8 mouse cellular contexts compared by ENCODE assay signal in the genomic region with DNA sequence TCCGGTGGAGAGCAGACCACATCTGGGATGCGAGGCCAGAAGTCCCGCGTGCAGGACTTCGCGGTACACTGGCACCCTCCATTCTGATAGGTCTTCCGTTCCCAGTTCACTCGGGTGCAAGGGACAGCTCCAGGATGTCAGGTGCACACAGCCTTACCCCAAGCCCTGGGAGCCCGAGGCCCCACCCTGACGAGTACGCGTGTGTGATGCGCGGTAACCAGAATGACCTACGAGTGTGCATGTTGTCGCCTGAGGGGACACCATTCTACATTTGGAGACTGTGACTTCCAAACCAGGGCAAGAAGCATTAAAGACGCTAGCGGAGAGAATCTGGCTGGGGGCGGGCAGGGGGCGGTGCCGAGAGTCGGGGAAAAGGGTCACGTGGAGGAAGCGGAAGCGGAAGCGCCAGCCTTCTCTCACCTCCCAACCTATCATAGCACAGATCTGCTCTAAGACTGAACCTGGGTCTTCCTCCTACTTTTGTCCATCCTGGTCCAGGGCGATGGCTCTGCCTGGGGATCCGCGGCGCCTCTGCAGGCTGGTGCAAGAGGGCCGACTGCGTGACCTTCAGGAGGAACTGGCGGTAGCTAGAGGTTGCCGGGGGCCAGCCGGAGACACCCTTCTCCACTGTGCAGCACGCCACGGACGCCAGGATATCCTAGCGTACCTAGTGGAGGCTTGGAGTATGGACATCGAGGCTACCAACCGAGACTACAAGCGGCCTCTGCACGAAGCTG. TPM values are rescaled to one million over a fixed set of nuclear protein-coding genes. Genes with fewer than 3 reads are reported as not detected.
DNase-seq lines count a peak whose midpoint lies in the region; ATAC-seq and TF ChIP-seq lines count a peak whose summit lies in the region.

No protein-coding gene starts in this region.

- H3K27ac ChIP-seq in cortical plate, adult 2 months (ENCODE audit: insufficient read depth, low read length), result peak overlapping the region; percentile 95

- TF ChIP-seq CTCF in cortical plate, adult 2 months (IDR thresholded peaks at IDR 0.05; ENCODE audit: extremely low read depth, insufficient read depth, low read length), result no peak

- TF ChIP-seq POLR2A in cortical plate, adult 2 months (IDR thresholded peaks at IDR 0.05; ENCODE audit: extremely low read depth, insufficient read depth, low read length), result peak; percentile 69; the same call in 1 of the 2 replicates

- H3K4me1 ChIP-seq in cortical plate, adult 2 months (ENCODE audit: control insufficient read depth, insufficient read depth, low read length), result peaks cover 6% of the 10 kb centered on the region
- peaks cover 52% of the 10 kb centered on the region for H3K4me1 ChIP-seq in megakaryocyte, embryonic 14.5 days

- DNase-seq in gastrocnemius, adult 8-10 months (ENCODE audit: low spot score in 2 of 2), result peak; percentile 62 to 75
- peak; percentile 73 for DNase-seq in hindlimb bud, embryonic 11.5 days (ENCODE audit: extremely low spot score, low read depth, low spot score)
- peak; percentile 70 to 77 for DNase-seq in left cerebral cortex, adult 8-10 months (ENCODE audit: low spot score in 2 of 2)
- peak; percentile 90 to 91 for DNase-seq in right cerebral cortex, postnatal 10 days (ENCODE audit: low spot score in 2 of 2)
- peak; percentile 73 for DNase-seq in urinary bladder, postnatal 25 days (ENCODE audit: low spot score)

- peak overlapping the region; percentile 88 for H3K4me3 ChIP-seq in cortical plate, adult 2 months (ENCODE audit: insufficient read depth, low read length)
- H3K4me3 ChIP-seq in megakaryocyte, embryonic 14.5 days (replicated peaks), result peak overlapping the region; percentile 100

- H3K27me3 ChIP-seq in megakaryocyte, embryonic 14.5 days (replicated peaks), result no peaks in the 10 kb centered on the region

- ATAC-seq in activated CD4-positive, CD25-positive, alpha-beta regulatory T cell, adult 4 months, result peak; percentile 82

- H3K9me3 ChIP-seq in megakaryocyte, embryonic 14.5 days, result no peaks in the 10 kb centered on the region

- peaks cover 46% of the 10 kb centered on the region for H3K36me3 ChIP-seq in megakaryocyte, embryonic 14.5 days (replicated peaks; ENCODE audit: low read length)

RNA-seq across cellular contexts. Expression of gene Ankrd16, which starts 0.6 kb away (rescaled TPM):
- 10 to 100 TPM; 29.5 to 36.1 TPM for polyA plus RNA-seq in activated CD4-positive, CD25-positive, alpha-beta regulatory T cell, adult 4 months (2017; shearing (Covaris generic))
- 96.0 and 107 TPM in 2 replicates for polyA plus RNA-seq in cortical plate, adult 2 months (2012; rRNA removed)
- 10 to 100 TPM; 24.3 to 29.0 (median 24.6) TPM for total RNA-seq in gastrocnemius, adult 8-10 months (2022)
- total RNA-seq in left cerebral cortex, adult 8-10 months (2022), result 10 to 100 TPM; 59.7 to 75.5 (median 63.2) TPM
- polyA plus RNA-seq in megakaryocyte, embryonic 14.5 days (2012; ENCODE audit: insufficient read depth, low replicate concordance), result 8.1 and 8.5 TPM in 2 replicates

RNA-seq across cellular contexts. Expression of gene Fbh1, which starts 0.9 kb away (rescaled TPM):
- 10 to 100 TPM; 32.2 to 39.0 TPM for polyA plus RNA-seq in activated CD4-positive, CD25-positive, alpha-beta regulatory T cell, adult 4 months (2017; shearing (Covaris generic))
- polyA plus RNA-seq in cortical plate, adult 2 months (2012; rRNA removed), result 90.0 and 91.0 TPM in 2 replicates
- 10 to 100 TPM; 21.2 to 27.1 (median 23.5) TPM for total RNA-seq in gastrocnemius, adult 8-10 months (2022)
- total RNA-seq in left cerebral cortex, adult 8-10 months (2022), result 100 to 1,000 TPM in 3 of 4 experiments, 10 to 100 TPM in 1; 98.2 to 122 (median 107) TPM
- polyA plus RNA-seq in megakaryocyte, embryonic 14.5 days (2012; ENCODE audit: insufficient read depth, low replicate concordance), result 0.45 and 4.7 TPM in 2 replicates

Comparison
In these comparisons a context has a peak if more than half of its experiments do, and no peak if none do; other contexts are left out.
1. Peak in every context shown above with its lines: DNase-seq, ATAC-seq, H3K4me3 ChIP-seq and H3K27ac ChIP-seq.